In genomic region chr13:23529480-23530165, GRCm38 (mm10) we compare ENCODE assay signal across 8 mouse cellular contexts. TPM values are rescaled to one million over a fixed set of nuclear protein-coding genes. Genes with fewer than 3 reads are reported as not detected.
DNase-seq lines count a peak whose midpoint lies in the region; ATAC-seq and TF ChIP-seq lines count a peak whose summit lies in the region.

No protein-coding gene starts in this region.

- WGBS in heart, embryonic 10.5 days, result 32% methylated on average over 2 of the region's 2 CpGs
- 34% methylated on average over 2 of the region's 2 CpGs for WGBS in hindbrain, embryonic 11.5 days
- 35% methylated on average over 2 of the region's 2 CpGs for WGBS in midbrain, embryonic 10.5 days

- no peak for TF ChIP-seq CTCF in MEL (IDR thresholded peaks at IDR 0.05 in 2 of 3, conservative IDR thresholded peaks at IDR 0.05 in 1 of 3; ENCODE audit: control insufficient read depth in 1 of 3, insufficient read depth in 1 of 3, low read depth in 2 of 3, low read length in 3 of 3, poor library complexity in 1 of 3, severe bottlenecking in 1 of 3)

- no peaks in the 10 kb centered on the region for H3K36me3 ChIP-seq in heart, embryonic 10.5 days
- peaks cover 0 to 23% of the 10 kb centered on the region in 2 experiments; a peak in 2 of 4 replicates for H3K36me3 ChIP-seq in MEL (ENCODE audit: control insufficient read depth in 1 of 2, insufficient read depth in 2 of 2, low read length in 2 of 2)
- H3K36me3 ChIP-seq in hindbrain, embryonic 11.5 days (ENCODE audit: control insufficient read depth, insufficient read depth, low read length), result no peaks in the 10 kb centered on the region
- H3K36me3 ChIP-seq in midbrain, embryonic 10.5 days, result no peaks in the 10 kb centered on the region

- peak overlapping the region; percentile 67 for H3K4me3 ChIP-seq in heart, embryonic 10.5 days
- H3K4me3 ChIP-seq in MEL (ENCODE audit: control insufficient read depth in 1 of 2, insufficient read depth in 1 of 2, low read depth in 2 of 2, low read length in 2 of 2), result peak overlapping the region; percentile 48 to 50
- H3K4me3 ChIP-seq in hindbrain, embryonic 11.5 days (ENCODE audit: low read depth, low read length), result peak overlapping the region; percentile 63
- peak overlapping the region; percentile 65 for H3K4me3 ChIP-seq in midbrain, embryonic 10.5 days

- H3K27ac ChIP-seq in heart, embryonic 10.5 days, result peak overlapping the region; percentile 95
- H3K27ac ChIP-seq in MEL (ENCODE audit: control insufficient read depth, low read depth, low read length), result no peak overlapping the region; the same call in 1 of the 2 replicates
- H3K27ac ChIP-seq in hindbrain, embryonic 11.5 days (ENCODE audit: low read depth, low read length), result peak overlapping the region; percentile 92; the same call in 1 of the 2 replicates
- peak overlapping the region; percentile 97 for H3K27ac ChIP-seq in midbrain, embryonic 10.5 days (replicated peaks)

- DNase-seq in heart, embryonic 10.5 days (ENCODE audit: low spot score), result no peak
- no peak for DNase-seq in heart, adult 8-10 months (ENCODE audit: low spot score)
- DNase-seq in MEL (ENCODE audit: low read depth, low spot score), result peak; percentile 37
- peak; percentile 28 for DNase-seq in hindbrain, embryonic 11.5 days (ENCODE audit: low spot score)
- DNase-seq in midbrain, embryonic 10.5 days (ENCODE audit: low spot score), result no peak
- DNase-seq in spleen, postnatal 36 days (ENCODE audit: low spot score in 2 of 2), result no peak
- no peak for DNase-seq in right cerebral cortex, adult 2 months (ENCODE audit: low spot score in 2 of 2)

- H3K27me3 ChIP-seq in heart, embryonic 10.5 days (ENCODE audit: insufficient read depth, poor library complexity, severe bottlenecking), result no peaks in the 10 kb centered on the region
- H3K27me3 ChIP-seq in MEL (ENCODE audit: control insufficient read depth in 1 of 2, insufficient read depth in 2 of 2, low read length in 2 of 2), result no peaks in the 10 kb centered on the region
- H3K27me3 ChIP-seq in hindbrain, embryonic 11.5 days (ENCODE audit: control insufficient read depth, insufficient read depth, low read length), result no peaks in the 10 kb centered on the region
- H3K27me3 ChIP-seq in midbrain, embryonic 10.5 days (ENCODE audit: low read depth, poor library complexity, severe bottlenecking), result no peaks in the 10 kb centered on the region

- no peak for ATAC-seq in hindbrain, embryonic 11.5 days (ENCODE audit: low FRiP score)
- no peak for ATAC-seq in erythroid progenitor cell, adult 5-6 weeks (replicated peaks; ENCODE audit: low FRiP score, poor library complexity, severe bottlenecking)

- H3K79me2 ChIP-seq in MEL (ENCODE audit: control insufficient read depth, insufficient read depth, low read length, poor library complexity), result peaks cover 3% of the 10 kb centered on the region; the same call in 1 of the 2 replicates

- no peak for TF ChIP-seq EP300 in MEL (IDR thresholded peaks at IDR 0.05; ENCODE audit: low read depth in 1 of 2, low read length in 2 of 2)

- no peak for TF ChIP-seq RAD21 in MEL (IDR thresholded peaks at IDR 0.05; ENCODE audit: low read depth, low read length)

- H3K9ac ChIP-seq in MEL (ENCODE audit: control insufficient read depth, low read depth, low read length, poor library complexity, severe bottlenecking), result peak overlapping the region; percentile 66
- peak overlapping the region; percentile 86 for H3K9ac ChIP-seq in hindbrain, embryonic 11.5 days (ENCODE audit: low read depth, low read length)

- H3K4me2 ChIP-seq in hindbrain, embryonic 11.5 days (replicated peaks; ENCODE audit: low read depth, low read length), result peak overlapping the region; percentile 36

- H3K4me1 ChIP-seq in heart, embryonic 10.5 days, result peaks cover 18% of the 10 kb centered on the region
- peaks cover 3 to 6% of the 10 kb centered on the region in 2 experiments; a peak in 3 of 4 replicates for H3K4me1 ChIP-seq in MEL (ENCODE audit: control insufficient read depth in 1 of 2, insufficient read depth in 2 of 2, low read length in 2 of 2)
- H3K4me1 ChIP-seq in hindbrain, embryonic 11.5 days (replicated peaks; ENCODE audit: control insufficient read depth, insufficient read depth, low read length), result peaks cover 6% of the 10 kb centered on the region
- peaks cover 50% of the 10 kb centered on the region for H3K4me1 ChIP-seq in midbrain, embryonic 10.5 days

- no peak for TF ChIP-seq POLR2A in MEL (IDR thresholded peaks at IDR 0.05; ENCODE audit: control insufficient read depth in 1 of 2, insufficient read depth in 1 of 2, low read depth in 1 of 2, low read length in 2 of 2, poor library complexity in 1 of 2)

- H3K9me3 ChIP-seq in heart, embryonic 10.5 days, result no peaks in the 10 kb centered on the region
- H3K9me3 ChIP-seq in MEL (replicated peaks; ENCODE audit: insufficient read depth, low read length), result no peaks in the 10 kb centered on the region
- H3K9me3 ChIP-seq in hindbrain, embryonic 11.5 days (ENCODE audit: control insufficient read depth, low read length), result no peaks in the 10 kb centered on the region
- no peaks in the 10 kb centered on the region for H3K9me3 ChIP-seq in midbrain, embryonic 10.5 days (replicated peaks)

TF ChIP-seq in MEL, 35 proteins besides CTCF, POLR2A, EP300 and RAD21 (continues in another document):
- no peak for TF ChIP-seq NRF1 (IDR thresholded peaks at IDR 0.05; ENCODE audit: insufficient read depth, low read depth, low read length, poor library complexity, severe bottlenecking)
- no peak for TF ChIP-seq GABPA (IDR thresholded peaks at IDR 0.05; ENCODE audit: low read depth, low read length)
- TF ChIP-seq SMC3 (IDR thresholded peaks at IDR 0.05; ENCODE audit: low read depth, low read length), result no peak

RNA-seq across cellular contexts. Expression of gene Hist1h4h, which starts 1.2 kb away (rescaled TPM):
- 2.5 and 2.8 TPM in 2 replicates for polyA plus RNA-seq in heart, embryonic 10.5 days (2016; fragmentation: Nextera tagmentation; extraction: Ambion mirVana)
- total RNA-seq in heart, adult 8-10 months (2022), result 100 to 1,000 TPM; 231 to 254 (median 246) TPM
- total RNA-seq in MEL (2012; rRNA removed), result 5,750 and 5,753 TPM in 2 replicates
- 1 to 10 TPM in 1 of 2 experiments, not detected in 1; 9.9 TPM for polyA plus RNA-seq in MEL (2012; ENCODE audit: insufficient read depth in 1 of 2, insufficient read length in 2 of 2, low read depth in 1 of 2, low replicate concordance in 2 of 2, missing spikeins in 1 of 2)
- polyA plus RNA-seq in hindbrain, embryonic 11.5 days (2014; fragmentation: Nextera tagmentation; extraction: Ambion mirVana), result 4.7 TPM in 2 replicates
- 2.0 and 4.1 TPM in 2 replicates for polyA plus RNA-seq in midbrain, embryonic 10.5 days (2016; fragmentation: Nextera tagmentation; extraction: Ambion mirVana)
- total RNA-seq in erythroid progenitor cell, adult 5-6 weeks (2015; ENCODE audit: low replicate concordance), result 323 and 492 TPM in 2 replicates
- total RNA-seq in erythroid progenitor cell, adult 5-6 weeks (2017; ENCODE audit: low replicate concordance), result 3,110 and 3,215 TPM in 2 replicates

RNA-seq across cellular contexts. Expression of gene Hist1h2af, which starts 4.1 kb away (rescaled TPM):
- polyA plus RNA-seq in heart, embryonic 10.5 days (2016; fragmentation: Nextera tagmentation; extraction: Ambion mirVana), result 1.7 and 4.9 TPM in 2 replicates
- total RNA-seq in heart, adult 8-10 months (2022), result 10 to 100 TPM in 1 of 4 experiments, 1 to 10 TPM in 3; 2.4 to 17.9 (median 5.5) TPM
- total RNA-seq in MEL (2012; rRNA removed), result 939 and 1,000 TPM in 2 replicates
- 10 to 100 TPM in 1 of 2 experiments, not detected in 1; 64.3 TPM for polyA plus RNA-seq in MEL (2012; ENCODE audit: insufficient read depth in 1 of 2, insufficient read length in 2 of 2, low read depth in 1 of 2, low replicate concordance in 2 of 2, missing spikeins in 1 of 2)
- 3.6 and 8.4 TPM in 2 replicates for polyA plus RNA-seq in hindbrain, embryonic 11.5 days (2014; fragmentation: Nextera tagmentation; extraction: Ambion mirVana)
- 4.7 and 9.5 TPM in 2 replicates for polyA plus RNA-seq in midbrain, embryonic 10.5 days (2016; fragmentation: Nextera tagmentation; extraction: Ambion mirVana)
- 180 and 320 TPM in 2 replicates for total RNA-seq in erythroid progenitor cell, adult 5-6 weeks (2015; ENCODE audit: low replicate concordance)
- 7,936 and 7,993 TPM in 2 replicates for total RNA-seq in erythroid progenitor cell, adult 5-6 weeks (2017; ENCODE audit: low replicate concordance)

RNA-seq across cellular contexts. Expression of gene Hist1h3g, which starts 5.6 kb away (rescaled TPM):
- polyA plus RNA-seq in heart, embryonic 10.5 days (2016; fragmentation: Nextera tagmentation; extraction: Ambion mirVana), result 3.2 and 3.5 TPM in 2 replicates
- total RNA-seq in heart, adult 8-10 months (2022), result 1 to 10 TPM; 3.4 to 5.0 (median 3.8) TPM
- total RNA-seq in MEL (2012; rRNA removed), result 441 and 728 TPM in 2 replicates
- polyA plus RNA-seq in MEL (2012; ENCODE audit: insufficient read depth in 1 of 2, insufficient read length in 2 of 2, low read depth in 1 of 2, low replicate concordance in 2 of 2, missing spikeins in 1 of 2), result 1 to 10 TPM in 1 of 2 experiments, not detected in 1; 5.2 TPM
- polyA plus RNA-seq in hindbrain, embryonic 11.5 days (2014; fragmentation: Nextera tagmentation; extraction: Ambion mirVana), result 3.7 and 4.8 TPM in 2 replicates
- polyA plus RNA-seq in midbrain, embryonic 10.5 days (2016; fragmentation: Nextera tagmentation; extraction: Ambion mirVana), result 5.5 and 5.6 TPM in 2 replicates
- 573 TPM in 2 replicates for total RNA-seq in erythroid progenitor cell, adult 5-6 weeks (2015; ENCODE audit: low replicate concordance)
- 250 and 889 TPM in 2 replicates for total RNA-seq in erythroid progenitor cell, adult 5-6 weeks (2017; ENCODE audit: low replicate concordance)

RNA-seq across cellular contexts. Expression of gene Hist1h2bh, which starts 13.6 kb away (rescaled TPM):
- polyA plus RNA-seq in heart, embryonic 10.5 days (2016; fragmentation: Nextera tagmentation; extraction: Ambion mirVana), result 0.22 and 0.73 TPM in 2 replicates
- 1 to 10 TPM in 2 of 4 experiments, under 1 TPM in 2; 0.91 to 1.3 (median 1.1) TPM for total RNA-seq in heart, adult 8-10 months (2022)
- 275 and 350 TPM in 2 replicates for total RNA-seq in MEL (2012; rRNA removed)
- polyA plus RNA-seq in MEL (2012; ENCODE audit: insufficient read depth in 1 of 2, insufficient read length in 2 of 2, low read depth in 1 of 2, low replicate concordance in 2 of 2, missing spikeins in 1 of 2), result under 1 TPM in 1 of 2 experiments, not detected in 1; 0.70 TPM
- 0.60 and 0.89 TPM in 2 replicates for polyA plus RNA-seq in hindbrain, embryonic 11.5 days (2014; fragmentation: Nextera tagmentation; extraction: Ambion mirVana)
- 1.00 and 1.0 TPM in 2 replicates for polyA plus RNA-seq in midbrain, embryonic 10.5 days (2016; fragmentation: Nextera tagmentation; extraction: Ambion mirVana)
- 90.1 and 113 TPM in 2 replicates for total RNA-seq in erythroid progenitor cell, adult 5-6 weeks (2015; ENCODE audit: low replicate concordance)
- total RNA-seq in erythroid progenitor cell, adult 5-6 weeks (2017; ENCODE audit: low replicate concordance), result 325 and 367 TPM in 2 replicates

RNA-seq across cellular contexts. Expression of gene Hist1h3f, which starts 14.2 kb away (rescaled TPM):
- polyA plus RNA-seq in heart, embryonic 10.5 days (2016; fragmentation: Nextera tagmentation; extraction: Ambion mirVana), result 0.31 and 0.99 TPM in 2 replicates
- 1 to 10 TPM; 4.6 to 6.3 (median 5.7) TPM for total RNA-seq in heart, adult 8-10 months (2022)
- 541 and 709 TPM in 2 replicates for total RNA-seq in MEL (2012; rRNA removed)
- polyA plus RNA-seq in MEL (2012; ENCODE audit: insufficient read depth in 1 of 2, insufficient read length in 2 of 2, low read depth in 1 of 2, low replicate concordance in 2 of 2, missing spikeins in 1 of 2), result 1 to 10 TPM in 1 of 2 experiments, not detected in 1; 1.2 TPM
- polyA plus RNA-seq in hindbrain, embryonic 11.5 days (2014; fragmentation: Nextera tagmentation; extraction: Ambion mirVana), result 1.0 and 1.1 TPM in 2 replicates
- polyA plus RNA-seq in midbrain, embryonic 10.5 days (2016; fragmentation: Nextera tagmentation; extraction: Ambion mirVana), result 1.1 and 1.5 TPM in 2 replicates
- 145 and 158 TPM in 2 replicates for total RNA-seq in erythroid progenitor cell, adult 5-6 weeks (2015; ENCODE audit: low replicate concordance)
- 262 and 310 TPM in 2 replicates for total RNA-seq in erythroid progenitor cell, adult 5-6 weeks (2017; ENCODE audit: low replicate concordance)

Comparison
In these comparisons a context has a peak if more than half of its experiments do, and no peak if none do; other contexts are left out.
1. DNase-seq: peak in MEL (single experiment) and hindbrain, embryonic 11.5 days (single experiment); none in heart, embryonic 10.5 days (single experiment), heart, adult 8-10 months (single experiment), midbrain, embryonic 10.5 days (single experiment), spleen, postnatal 36 days (0 of 2) and right cerebral cortex, adult 2 months (0 of 2).
2. Peak in every context shown above with its lines, with median percentiles within 50 percentile points of each other: H3K4me3 ChIP-seq.